Mouse (Mus musculus): Measurements from ENCODE around the gene 1700001C02Rik. TPM values are rescaled to one million over a fixed set of nuclear protein-coding genes. Genes with fewer than 3 reads are reported as not detected.

The 1700001C02Rik gene
- polyA plus RNA-seq, 1 experiment from 2014 or later: not detected

DNA sequence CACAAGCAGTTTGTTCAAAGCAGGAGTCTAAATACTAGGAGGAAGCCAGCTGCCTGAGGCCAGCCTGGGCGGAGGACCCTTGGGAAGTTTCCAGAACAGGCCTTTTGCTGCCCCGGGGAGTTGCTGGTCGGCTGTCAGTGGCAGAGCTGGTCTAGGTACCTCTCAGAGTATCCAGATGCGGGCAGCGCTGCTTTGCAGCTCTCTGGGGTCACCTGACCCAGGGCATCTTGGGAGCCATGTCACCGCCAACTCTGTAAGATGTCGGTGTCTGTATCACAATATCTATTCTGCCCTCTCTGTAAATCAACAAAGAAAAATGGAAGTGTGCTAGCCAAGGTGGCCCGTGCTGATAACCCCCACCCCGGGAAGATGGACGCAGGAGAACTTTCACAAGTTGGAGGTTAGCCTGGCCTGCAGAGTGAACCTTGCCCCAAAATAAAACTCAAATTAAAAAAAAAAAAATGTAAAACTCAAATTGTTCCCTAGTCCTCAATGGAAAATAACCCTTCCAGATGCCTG lies 54.4 kb downstream of the 1700001C02Rik start:
- no peaks in the 10 kb centered on the region for H3K27me3 ChIP-seq (ENCODE audit: control insufficient read depth, insufficient read depth, low read length)
- no peak overlapping the region for H3K9ac ChIP-seq (replicated peaks; ENCODE audit: low read length)
- no peaks in the 10 kb centered on the region for H3K36me3 ChIP-seq (replicated peaks; ENCODE audit: control insufficient read depth, insufficient read depth, low read depth, low read length)
- no peak overlapping the region for H3K4me3 ChIP-seq (ENCODE audit: low read depth, low read length)
- no peaks in the 10 kb centered on the region for H3K4me1 ChIP-seq (ENCODE audit: control insufficient read depth, insufficient read depth, low read length)
- WGBS: 82% methylated on average over 10 of the region's 10 CpGs
- no peak for ATAC-seq (replicated peaks; ENCODE audit: insufficient number of reproducible peaks, low FRiP score, low TSS enrichment, low read depth)
- no peaks in the 10 kb centered on the region for H3K9me3 ChIP-seq (replicated peaks; ENCODE audit: control insufficient read depth, low read length)
- DNase-seq (ENCODE audit: low spot score): no peak
- no peak overlapping the region for H3K27ac ChIP-seq (replicated peaks; ENCODE audit: low read depth, low read length)
- no peak overlapping the region for H3K4me2 ChIP-seq (ENCODE audit: low read depth, low read length)

GRCm38 (mm10) chr5:30522406-30522805 lies 56.6 kb downstream of the 1700001C02Rik start:
- ATAC-seq (replicated peaks; ENCODE audit: insufficient number of reproducible peaks, low FRiP score, low TSS enrichment, low read depth): no peak
- 84% methylated on average over 8 of the region's 8 CpGs for WGBS

GRCm38 (mm10) chr5:30523131-30523530 lies 57.3 kb downstream of the 1700001C02Rik start:
- Histone ChIP-seq H3K4me2 (ENCODE audit: low read depth, low read length) (no peak overlapping the region), H3K27me3 (ENCODE audit: control insufficient read depth, insufficient read depth, low read length) (no peaks in the 10 kb centered on the region), H3K4me1 (ENCODE audit: control insufficient read depth, insufficient read depth, low read length) (no peaks in the 10 kb centered on the region), H3K4me3 (ENCODE audit: low read depth, low read length) (no peak overlapping the region), H3K27ac (replicated peaks; ENCODE audit: low read depth, low read length) (no peak overlapping the region), H3K9me3 (replicated peaks; ENCODE audit: control insufficient read depth, low read length) (no peaks in the 10 kb centered on the region), H3K36me3 (replicated peaks; ENCODE audit: control insufficient read depth, insufficient read depth, low read depth, low read length) (no peaks in the 10 kb centered on the region), H3K9ac (replicated peaks; ENCODE audit: low read length) (no peak overlapping the region)
- ATAC-seq (replicated peaks; ENCODE audit: insufficient number of reproducible peaks, low FRiP score, low TSS enrichment, low read depth): no peak
- WGBS: 78% methylated on average over 3 of the region's 3 CpGs
- DNase-seq (ENCODE audit: low spot score): no peak

More at GRCm38 (mm10) chr5:30522406-30522805, 56.6 kb downstream of the 1700001C02Rik start:
- Histone ChIP-seq H3K9ac (replicated peaks; ENCODE audit: low read length) (no peak overlapping the region), H3K27me3 (ENCODE audit: control insufficient read depth, insufficient read depth, low read length) (no peaks in the 10 kb centered on the region), H3K36me3 (replicated peaks; ENCODE audit: control insufficient read depth, insufficient read depth, low read depth, low read length) (no peaks in the 10 kb centered on the region), H3K4me2 (ENCODE audit: low read depth, low read length) (no peak overlapping the region), H3K4me1 (ENCODE audit: control insufficient read depth, insufficient read depth, low read length) (no peaks in the 10 kb centered on the region), H3K4me3 (ENCODE audit: low read depth, low read length) (no peak overlapping the region), H3K9me3 (replicated peaks; ENCODE audit: control insufficient read depth, low read length) (no peaks in the 10 kb centered on the region), H3K27ac (replicated peaks; ENCODE audit: low read depth, low read length) (no peak overlapping the region)
- DNase-seq (ENCODE audit: low spot score): no peak

- no peak for ATAC-seq (replicated peaks; ENCODE audit: insufficient number of reproducible peaks, low FRiP score, low TSS enrichment, low read depth)
Observed at GRCm38 (mm10) chr5:30524213-30524612, 58.4 kb downstream of the 1700001C02Rik start.

GRCm38 (mm10) chr5:30525920-30526836 lies 60.3 kb downstream of the 1700001C02Rik start:
- no peaks in the 10 kb centered on the region for H3K4me1 ChIP-seq (ENCODE audit: control insufficient read depth, insufficient read depth, low read length)
- H3K27me3 ChIP-seq (ENCODE audit: control insufficient read depth, insufficient read depth, low read length): no peaks in the 10 kb centered on the region
- 30% methylated on average over 12 of the region's 12 CpGs for WGBS
- H3K27ac ChIP-seq (replicated peaks; ENCODE audit: low read depth, low read length): no peak overlapping the region
- H3K4me3 ChIP-seq (ENCODE audit: low read depth, low read length): no peak overlapping the region
- DNase-seq (ENCODE audit: low spot score) (peak; percentile 13), ATAC-seq (replicated peaks; ENCODE audit: insufficient number of reproducible peaks, low FRiP score, low TSS enrichment, low read depth) (no peak; the same call in 1 of the 2 replicates)
- no peaks in the 10 kb centered on the region for H3K36me3 ChIP-seq (replicated peaks; ENCODE audit: control insufficient read depth, insufficient read depth, low read depth, low read length)
- no peak overlapping the region for H3K9ac ChIP-seq (replicated peaks; ENCODE audit: low read length)
- H3K9me3 ChIP-seq (replicated peaks; ENCODE audit: control insufficient read depth, low read length): no peaks in the 10 kb centered on the region
- no peak overlapping the region for H3K4me2 ChIP-seq (ENCODE audit: low read depth, low read length)

More at GRCm38 (mm10) chr5:30524213-30524612, 58.4 kb downstream of the 1700001C02Rik start:
- no peak for DNase-seq (ENCODE audit: low spot score)
- Histone ChIP-seq H3K4me1 (ENCODE audit: control insufficient read depth, insufficient read depth, low read length) (no peaks in the 10 kb centered on the region), H3K27me3 (ENCODE audit: control insufficient read depth, insufficient read depth, low read length) (no peaks in the 10 kb centered on the region), H3K9me3 (replicated peaks; ENCODE audit: control insufficient read depth, low read length) (no peaks in the 10 kb centered on the region), H3K9ac (replicated peaks; ENCODE audit: low read length) (no peak overlapping the region), H3K27ac (replicated peaks; ENCODE audit: low read depth, low read length) (no peak overlapping the region), H3K4me3 (ENCODE audit: low read depth, low read length) (no peak overlapping the region), H3K4me2 (ENCODE audit: low read depth, low read length) (no peak overlapping the region), H3K36me3 (replicated peaks; ENCODE audit: control insufficient read depth, insufficient read depth, low read depth, low read length) (no peaks in the 10 kb centered on the region)
- WGBS: 36% methylated on average over 3 of the region's 3 CpGs

DNA sequence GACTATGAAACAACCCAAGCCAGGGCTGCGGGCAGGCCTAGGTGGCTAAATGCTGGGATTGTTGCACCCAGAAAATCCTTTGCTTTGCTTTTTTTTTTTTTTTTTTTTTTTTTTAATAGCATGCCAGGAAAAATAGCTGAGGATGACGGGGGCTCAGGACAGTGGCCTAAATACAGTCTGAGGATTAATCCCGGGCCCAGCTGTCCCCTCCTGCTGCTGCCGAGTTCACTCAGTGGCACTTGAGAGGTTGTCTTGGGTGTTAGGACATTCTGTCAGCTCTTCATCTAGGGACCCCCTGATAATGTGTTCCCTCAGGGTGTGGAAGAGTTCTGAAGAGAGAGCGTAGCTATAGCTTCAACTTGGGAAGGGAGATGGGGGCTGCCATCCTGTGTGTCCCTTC lies 61.3 kb downstream of the 1700001C02Rik start:
- Histone ChIP-seq H3K4me3 (ENCODE audit: low read depth, low read length) (no peak overlapping the region), H3K4me2 (ENCODE audit: low read depth, low read length) (no peak overlapping the region)
- WGBS: 77% methylated on average over 5 of the region's 5 CpGs

GRCm38 (mm10) chr5:30528906-30529305 lies 63.1 kb downstream of the 1700001C02Rik start:
- H3K9me3 ChIP-seq (replicated peaks; ENCODE audit: control insufficient read depth, low read length): no peaks in the 10 kb centered on the region
- DNase-seq (ENCODE audit: low spot score): no peak
- ATAC-seq (replicated peaks; ENCODE audit: insufficient number of reproducible peaks, low FRiP score, low TSS enrichment, low read depth): no peak
- H3K9ac ChIP-seq (replicated peaks; ENCODE audit: low read length): no peak overlapping the region
- no peaks in the 10 kb centered on the region for H3K36me3 ChIP-seq (replicated peaks; ENCODE audit: control insufficient read depth, insufficient read depth, low read depth, low read length)
- H3K4me1 ChIP-seq (ENCODE audit: control insufficient read depth, insufficient read depth, low read length): no peaks in the 10 kb centered on the region
- no peak overlapping the region for H3K4me2 ChIP-seq (ENCODE audit: low read depth, low read length)
- H3K27ac ChIP-seq (replicated peaks; ENCODE audit: low read depth, low read length): no peak overlapping the region
- H3K27me3 ChIP-seq (ENCODE audit: control insufficient read depth, insufficient read depth, low read length): no peaks in the 10 kb centered on the region
- 53% methylated on average over 4 of the region's 4 CpGs for WGBS
- H3K4me3 ChIP-seq (ENCODE audit: low read depth, low read length): no peak overlapping the region

More for the DNA sequence above, 61.3 kb downstream of the 1700001C02Rik start:
- H3K9me3 ChIP-seq (replicated peaks; ENCODE audit: control insufficient read depth, low read length): no peaks in the 10 kb centered on the region
- H3K27ac ChIP-seq (replicated peaks; ENCODE audit: low read depth, low read length): no peak overlapping the region
- H3K36me3 ChIP-seq (replicated peaks; ENCODE audit: control insufficient read depth, insufficient read depth, low read depth, low read length): no peaks in the 10 kb centered on the region
- no peaks in the 10 kb centered on the region for H3K4me1 ChIP-seq (ENCODE audit: control insufficient read depth, insufficient read depth, low read length)
- ATAC-seq (replicated peaks; ENCODE audit: insufficient number of reproducible peaks, low FRiP score, low TSS enrichment, low read depth) (no peak), DNase-seq (ENCODE audit: low spot score) (no peak)
- no peak overlapping the region for H3K9ac ChIP-seq (replicated peaks; ENCODE audit: low read length)
- H3K27me3 ChIP-seq (ENCODE audit: control insufficient read depth, insufficient read depth, low read length): no peaks in the 10 kb centered on the region
